Mouse (Mus musculus) thymus, postnatal 25 days (tissue): Measurements from ENCODE around the gene Tmem171.

Source experiments
- DNase-seq: peaks from one replicate; pipeline ENCODE4 v3.0.0; 2022

Tmem171 gene

GRCm38 (mm10) chr13:98694773-98695314 is at the start of gene Tmem171:
Gene Tmem171, minus strand, starts transcription at chr13:98694834.
- no peak for DNase-seq

- no peak for DNase-seq
Observed at GRCm38 (mm10) chr13:98743829-98744228, 49.2 kb upstream of the Tmem171 start.

- DNase-seq: no peak
Observed at GRCm38 (mm10) chr13:98743214-98743613, 48.6 kb upstream of the Tmem171 start.

- DNase-seq: no peak
Observed at GRCm38 (mm10) chr13:98738213-98738612, 43.6 kb upstream of the Tmem171 start.

GRCm38 (mm10) chr13:98733292-98733691 is 38.7 kb upstream of the Tmem171 start:
- no peak for DNase-seq

- no peak for DNase-seq
Observed at GRCm38 (mm10) chr13:98729271-98730062, 34.8 kb upstream of the Tmem171 start.

- DNase-seq: no peak
Observed at GRCm38 (mm10) chr13:98726494-98726893, 31.9 kb upstream of the Tmem171 start.

GRCm38 (mm10) chr13:98723430-98723829 is 28.8 kb upstream of the Tmem171 start:
- no peak for DNase-seq

- no peak for DNase-seq
Observed at GRCm38 (mm10) chr13:98722296-98722695, 27.7 kb upstream of the Tmem171 start.

GRCm38 (mm10) chr13:98716176-98716575 is 21.5 kb upstream of the Tmem171 start:
- DNase-seq: no peak

GRCm38 (mm10) chr13:98715443-98715990 is 20.9 kb upstream of the Tmem171 start:
- DNase-seq: no peak

GRCm38 (mm10) chr13:98710655-98711054 is 16.0 kb upstream of the Tmem171 start:
- no peak for DNase-seq

- no peak for DNase-seq
Observed at GRCm38 (mm10) chr13:98710236-98710635, 15.6 kb upstream of the Tmem171 start.

- DNase-seq: no peak
Observed at GRCm38 (mm10) chr13:98705501-98705900, 10.9 kb upstream of the Tmem171 start.

GRCm38 (mm10) chr13:98703786-98704185 is 9.2 kb upstream of the Tmem171 start:
- no peak for DNase-seq

- no peak for DNase-seq
Observed at GRCm38 (mm10) chr13:98702361-98702760, 7.7 kb upstream of the Tmem171 start.

- DNase-seq: no peak
Observed at GRCm38 (mm10) chr13:98701309-98701675, 6.7 kb upstream of the Tmem171 start.

- DNase-seq: no peak
Observed at GRCm38 (mm10) chr13:98700661-98701308, 6.2 kb upstream of the Tmem171 start.

GRCm38 (mm10) chr13:98699982-98700540 is 5.4 kb upstream of the Tmem171 start:
- DNase-seq: no peak

GRCm38 (mm10) chr13:98699051-98699744 is 4.6 kb upstream of the Tmem171 start:
- no peak for DNase-seq

GRCm38 (mm10) chr13:98696716-98697115 is 2.1 kb upstream of the Tmem171 start:
- DNase-seq: no peak

- DNase-seq: no peak
Observed at GRCm38 (mm10) chr13:98695546-98695945, 912 bp upstream of the Tmem171 start.

- DNase-seq: no peak
Observed at GRCm38 (mm10) chr13:98693316-98693715, 1.3 kb downstream of the Tmem171 start.
